Mouse (Mus musculus) WW6 (cell line): ENCODE measurements at regions not wholly inside any gene's neighbourhood (a gene's known extent, or its start where the extent isn't known, plus 50 kb on each side); places are given as distances from the start of the nearest gene placed in this dataset.
"Not testable (repeated sequence)": the region's sequence is repeated elsewhere in the genome, so short reads cannot be mapped to it uniquely, and the experiment has no call there.

Source experiments
- DNase-seq: peaks from one replicate; pipeline ENCODE4 v3.0.0-alpha.2; 2013; ENCODE audit warnings: low read depth, low spot score

DNA sequence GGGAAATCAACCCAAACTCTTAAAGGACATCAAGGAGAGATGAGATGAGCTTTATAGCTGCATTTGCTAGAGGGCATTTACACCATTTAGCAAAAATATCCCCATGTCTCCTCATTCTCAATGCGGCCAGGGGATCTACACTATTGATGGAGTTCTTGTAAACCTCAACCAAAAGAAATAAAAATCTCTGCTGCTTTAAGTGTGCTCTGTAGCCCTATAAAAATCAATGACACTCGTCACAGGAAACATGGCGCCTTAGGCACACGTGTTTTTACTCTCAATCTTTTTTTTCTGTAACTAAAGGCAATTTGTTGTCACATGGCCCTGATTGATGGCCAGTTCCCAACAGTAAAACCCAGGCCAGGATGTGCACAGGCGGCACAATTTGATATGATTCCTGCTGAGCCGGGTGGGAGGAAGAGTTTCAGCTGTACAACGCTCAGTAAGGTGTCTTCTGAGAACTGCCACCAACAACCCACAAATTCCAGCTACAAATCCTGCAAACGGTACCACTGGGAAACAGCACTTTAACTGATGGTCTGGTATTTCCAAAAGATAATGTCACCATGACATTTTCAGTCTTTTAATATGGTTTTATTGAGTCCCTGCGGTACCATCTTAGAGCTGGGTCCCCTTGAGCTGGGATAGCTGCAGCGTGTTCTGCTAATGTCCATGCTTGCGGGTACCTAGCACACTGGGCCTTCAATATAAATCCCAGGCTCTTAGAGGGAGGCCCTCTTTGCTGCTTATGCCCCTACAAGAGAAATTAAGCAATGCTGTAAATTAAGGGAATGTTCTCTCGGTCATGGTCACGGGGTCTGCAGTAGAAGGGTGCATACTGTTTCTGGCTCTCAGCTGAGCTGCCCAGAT, 78.8 kb downstream of the Tpbg start:
- DNase-seq = no peak

DNA sequence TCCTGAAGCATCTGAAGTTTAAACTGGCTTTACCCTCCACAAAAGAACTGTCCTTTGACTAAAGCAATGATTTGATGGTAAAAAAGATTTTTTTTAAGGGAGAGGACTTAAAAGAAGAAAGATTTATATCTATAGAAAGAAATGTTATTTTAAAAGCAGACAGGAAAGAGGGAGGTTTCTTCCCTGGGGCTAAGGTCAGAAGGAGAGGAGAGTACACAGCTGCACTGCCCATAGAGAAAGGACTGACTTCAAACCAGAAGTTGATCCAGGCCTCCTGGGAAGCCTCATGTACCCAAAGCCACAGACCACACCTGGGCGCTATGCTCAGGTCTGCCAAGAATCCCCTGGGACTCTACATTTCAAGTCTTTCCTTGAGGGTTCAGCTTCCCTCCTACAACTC, 83.1 kb downstream of the Tpbg start:
- no peak for DNase-seq

DNA sequence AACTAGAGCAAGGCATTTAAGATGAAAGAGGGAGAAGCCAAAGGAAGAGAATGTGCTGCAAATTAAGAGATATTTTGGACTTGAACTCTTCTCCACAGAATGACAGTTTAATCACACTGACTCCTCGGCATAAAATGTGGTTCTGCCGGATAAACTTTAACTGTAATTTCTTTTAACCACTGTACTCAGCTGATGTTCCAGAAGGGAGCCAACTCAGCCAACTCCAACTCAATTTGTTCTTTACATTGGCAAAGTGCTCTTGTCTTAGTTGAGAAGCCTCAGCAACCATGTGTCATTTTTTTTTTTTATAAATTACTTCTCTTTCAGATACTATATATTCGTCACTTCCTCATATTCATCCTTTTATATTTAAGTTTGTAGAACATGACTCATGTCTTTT, 90.0 kb downstream of the Tpbg start:
- no peak for DNase-seq

DNA sequence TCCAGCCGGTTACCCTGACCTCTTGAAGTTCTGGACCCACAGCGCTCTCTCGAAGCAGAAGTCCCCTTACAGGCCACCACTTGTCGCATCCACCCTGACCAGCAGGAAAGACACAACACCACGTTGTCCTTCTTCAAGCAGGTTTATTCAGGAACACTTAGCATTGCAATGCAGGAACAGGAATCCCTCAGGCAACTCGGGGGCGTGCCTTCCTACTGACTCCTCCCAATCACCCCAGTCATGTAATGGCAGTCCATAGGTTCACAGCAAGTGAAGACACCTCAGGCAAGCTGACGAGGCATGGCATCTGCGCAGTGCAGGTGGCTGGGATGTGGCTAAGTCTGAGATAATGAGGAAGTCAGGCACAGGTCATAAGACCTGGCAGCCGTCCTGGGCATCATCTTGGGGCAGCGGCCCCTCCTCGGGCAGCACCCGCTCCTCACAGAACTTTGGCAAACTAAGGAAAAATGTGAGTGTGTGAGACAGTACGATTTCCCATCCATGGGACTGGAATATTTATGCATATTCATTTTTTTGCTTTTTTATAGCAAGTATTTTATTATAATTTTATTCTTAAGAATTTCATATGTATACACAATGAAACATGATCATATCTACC, 101.0 kb downstream of the Tpbg start:
- not testable (repeated sequence) for DNase-seq

DNA sequence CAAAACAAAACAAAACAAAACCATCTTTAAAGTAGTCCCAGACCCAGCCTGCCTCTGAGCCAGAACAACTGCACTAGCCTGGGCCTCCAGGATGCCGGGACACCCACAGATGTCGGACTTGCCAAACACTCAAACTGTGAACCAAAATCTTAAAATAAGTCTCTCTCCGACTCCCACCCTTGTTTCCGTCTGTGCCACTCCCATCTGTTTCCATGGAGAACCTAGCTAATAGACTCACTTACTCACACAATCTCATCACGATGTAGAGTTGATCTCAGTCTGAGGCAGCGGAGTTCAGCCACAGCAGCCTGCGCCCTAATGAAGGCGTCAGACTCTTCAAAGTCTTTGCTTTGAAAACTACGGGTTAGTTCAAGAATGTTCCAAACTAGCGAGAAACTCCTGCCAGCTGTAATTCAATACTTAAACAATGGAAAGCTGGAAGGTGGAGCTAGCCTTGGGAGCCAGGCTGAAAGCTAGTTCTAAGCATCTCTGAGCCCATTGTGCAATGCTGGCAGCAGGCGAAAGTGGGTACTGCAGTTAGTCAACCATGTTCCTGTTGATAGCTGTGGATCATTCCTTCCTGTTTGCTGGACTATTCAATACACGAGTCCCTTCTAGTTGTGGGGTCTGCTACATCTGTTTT, 106.4 kb downstream of the Tpbg start:
- DNase-seq = peak; percentile 29

DNA sequence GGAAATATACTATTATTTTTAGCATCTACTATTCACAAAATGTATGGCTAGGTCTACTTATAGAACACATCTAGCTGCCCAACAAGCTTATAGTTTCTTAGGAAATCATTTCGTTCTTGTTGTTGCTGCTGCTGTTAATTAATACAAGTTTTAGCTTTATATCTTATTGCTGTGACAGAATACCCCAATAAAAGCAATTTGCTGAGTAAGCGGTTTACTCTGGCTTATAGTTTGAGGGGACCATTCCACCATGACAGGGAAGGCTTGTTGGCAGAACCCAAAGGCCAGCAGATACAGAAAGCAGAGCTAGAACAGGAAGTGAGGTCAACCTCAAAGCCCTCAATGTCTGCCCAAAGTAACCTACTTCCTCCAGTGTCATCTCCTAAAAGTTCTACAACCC, 109.6 kb downstream of the Tpbg start:
- no peak for DNase-seq

DNA sequence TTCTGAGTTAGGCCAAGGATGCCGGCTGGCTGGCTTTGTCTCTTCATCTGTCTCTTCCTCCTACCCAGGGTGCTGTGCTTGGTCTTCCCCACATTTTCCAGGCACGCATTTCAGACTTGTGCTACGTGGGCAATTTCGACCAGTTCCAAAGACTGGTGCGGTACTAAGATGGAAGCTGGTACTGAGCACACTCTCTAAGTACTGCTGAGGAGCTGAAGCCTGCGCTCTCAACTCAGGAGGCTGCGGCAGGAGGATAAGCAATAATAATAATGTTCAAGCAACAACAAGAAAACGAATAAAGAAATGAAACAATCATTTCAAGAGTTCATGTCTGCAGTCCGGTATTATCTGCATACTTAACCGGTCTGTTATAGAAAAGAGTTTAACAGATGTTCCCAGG, 127.9 kb downstream of the Tpbg start:
- no peak for DNase-seq

DNA sequence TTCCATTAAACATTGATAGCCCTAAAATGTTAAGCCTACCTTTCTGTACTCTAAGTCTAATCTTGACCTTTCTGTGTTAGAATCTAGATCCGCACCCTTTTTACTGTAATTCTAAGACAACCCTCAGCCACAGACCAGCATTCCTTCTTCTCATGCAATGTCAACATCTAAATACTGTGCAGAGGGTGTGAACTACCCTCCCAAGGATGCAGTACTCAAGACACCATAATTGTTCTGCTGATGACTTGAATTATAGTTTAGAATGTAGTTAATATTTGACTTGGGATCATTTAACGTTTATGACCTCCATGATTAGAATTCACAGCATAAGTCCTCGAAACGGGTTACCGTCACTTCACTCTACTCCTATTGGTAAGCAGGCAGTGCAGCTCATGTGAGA, 139.2 kb downstream of the Tpbg start:
- DNase-seq = no peak

DNA sequence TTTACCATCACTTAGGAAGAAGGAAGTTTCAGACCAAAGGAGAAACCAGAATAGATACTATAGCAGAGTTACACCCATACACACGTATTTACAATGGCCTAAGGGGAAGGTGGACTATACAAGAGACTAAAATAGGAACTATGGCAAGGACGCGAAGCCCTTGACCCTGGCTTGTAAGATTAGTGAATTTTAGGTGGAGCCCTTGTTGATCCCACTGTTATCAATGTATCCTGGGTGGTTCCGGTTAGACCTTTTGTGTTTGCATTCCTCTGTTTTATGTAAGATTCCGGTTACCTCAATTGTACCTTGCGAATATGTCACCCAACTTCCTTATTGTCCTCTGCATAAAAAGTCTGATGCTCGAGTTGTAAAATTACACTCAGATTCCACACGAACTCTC, 141.3 kb downstream of the Tpbg start:
- DNase-seq = not testable (repeated sequence)

DNA sequence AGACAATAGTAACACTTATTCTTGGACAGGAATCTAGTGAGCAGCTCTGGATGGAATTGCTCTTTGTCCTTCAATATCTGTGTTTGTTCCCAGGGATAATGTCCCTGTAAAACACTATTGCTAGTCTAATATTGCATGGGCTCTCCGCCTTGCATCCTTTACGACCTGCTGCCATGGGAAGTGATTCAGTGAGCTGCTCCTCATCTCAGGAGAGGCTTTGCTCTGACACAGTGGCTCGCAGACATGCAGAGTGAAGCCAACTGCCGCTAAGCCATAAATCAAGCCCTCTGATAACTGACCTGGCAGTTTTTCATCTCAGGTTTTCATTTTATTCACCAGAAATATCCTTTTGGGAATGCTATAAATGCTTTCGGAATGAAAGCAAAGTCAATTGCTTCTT, 143.5 kb downstream of the Tpbg start:
- DNase-seq = no peak

DNA sequence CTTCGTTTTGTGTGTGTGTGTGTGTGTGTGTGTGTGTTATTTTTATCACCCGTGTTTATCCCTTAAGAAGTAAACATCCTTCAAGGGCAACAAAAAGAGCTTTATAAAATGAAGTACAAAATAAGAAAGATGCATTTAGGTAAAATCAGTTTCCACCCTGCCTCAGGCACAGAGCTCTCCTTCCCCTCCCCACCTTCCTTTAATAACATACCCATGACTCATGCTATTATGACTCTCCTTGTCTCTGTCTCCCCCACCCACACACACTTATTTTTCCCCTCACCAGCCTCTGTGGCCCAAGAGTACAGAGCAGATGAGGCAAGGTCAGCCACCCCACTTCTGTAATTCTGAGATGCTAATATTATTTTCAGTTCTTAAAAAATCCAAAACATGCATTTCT, 144.0 kb downstream of the Tpbg start:
- DNase-seq = no peak

DNA sequence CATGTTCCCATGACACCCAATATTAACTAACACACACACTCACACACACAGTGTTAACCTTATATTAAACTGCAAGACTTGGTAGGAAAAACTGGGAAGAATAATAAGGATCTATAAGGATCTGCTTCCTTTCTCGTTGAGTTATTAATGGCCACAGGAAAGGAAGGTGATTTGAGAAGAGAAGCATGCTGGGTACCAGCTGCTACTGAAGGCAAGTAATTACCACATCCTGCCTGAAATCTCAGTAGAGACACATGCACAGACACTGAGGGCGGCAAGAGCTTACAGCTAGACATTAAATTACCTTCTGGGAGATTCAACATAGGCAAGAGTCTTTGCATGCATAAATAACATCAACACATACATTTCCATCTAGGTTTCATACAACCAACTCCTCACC, 160.8 kb downstream of the Tpbg start:
- DNase-seq = no peak

DNA sequence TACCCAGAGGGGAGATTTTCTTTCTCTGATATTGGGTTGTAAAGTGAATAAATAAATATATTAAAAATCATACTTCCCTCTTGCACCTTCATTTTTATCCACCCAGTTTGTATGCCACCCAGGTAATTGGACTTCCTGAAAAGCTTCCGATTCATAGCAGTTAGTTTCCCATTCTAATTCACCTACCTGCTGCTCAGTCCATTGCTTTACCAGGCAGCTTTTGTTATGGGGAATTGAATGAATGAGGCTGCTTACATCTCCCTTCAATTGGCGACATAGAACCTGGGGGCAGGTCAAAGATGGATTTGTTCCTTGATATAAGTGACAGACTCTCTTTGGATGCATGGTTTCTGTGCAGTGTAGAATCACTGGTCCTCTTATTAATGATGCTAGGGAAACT, 169.5 kb downstream of the Tpbg start:
- no peak for DNase-seq

DNA sequence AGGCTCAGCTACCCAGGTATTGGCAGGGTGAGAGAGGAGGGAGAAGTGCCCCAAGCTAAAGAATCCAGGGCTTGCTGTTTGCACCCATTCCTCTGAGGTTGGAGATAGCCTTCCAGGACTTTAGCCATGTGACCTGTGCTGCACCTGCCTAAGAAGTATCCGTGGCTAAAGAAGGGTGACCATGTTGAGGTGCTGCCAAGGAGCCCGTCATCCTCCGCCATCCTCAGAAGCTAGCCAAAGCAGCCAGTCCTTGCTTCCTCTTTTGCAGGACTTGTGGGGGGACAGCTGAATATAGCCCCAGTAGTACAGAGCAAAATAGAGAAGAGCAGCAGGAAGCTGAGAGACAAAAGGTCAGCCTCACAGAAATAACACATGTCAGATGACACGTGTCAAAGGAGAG, 173.7 kb downstream of the Tpbg start:
- DNase-seq = no peak

DNA sequence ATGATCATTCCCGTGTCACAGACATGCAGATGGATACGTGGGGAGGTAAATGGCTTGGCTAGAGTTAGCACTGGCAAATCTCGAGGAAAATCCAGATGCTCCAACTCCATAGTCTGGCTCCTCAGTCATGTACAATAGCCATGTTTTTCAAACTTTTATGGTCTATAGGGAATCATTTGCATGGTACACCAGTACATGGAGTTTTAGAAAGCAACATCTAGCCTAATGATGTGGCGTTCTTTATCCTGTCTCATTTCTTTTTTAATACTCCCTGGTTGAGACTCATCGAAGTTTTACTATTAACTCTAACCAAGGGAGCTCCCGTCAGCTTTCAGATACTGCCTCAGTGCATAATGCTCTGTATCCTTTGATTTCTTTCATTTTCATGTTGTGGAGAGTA, 178.0 kb downstream of the Tpbg start:
- no peak for DNase-seq

DNA sequence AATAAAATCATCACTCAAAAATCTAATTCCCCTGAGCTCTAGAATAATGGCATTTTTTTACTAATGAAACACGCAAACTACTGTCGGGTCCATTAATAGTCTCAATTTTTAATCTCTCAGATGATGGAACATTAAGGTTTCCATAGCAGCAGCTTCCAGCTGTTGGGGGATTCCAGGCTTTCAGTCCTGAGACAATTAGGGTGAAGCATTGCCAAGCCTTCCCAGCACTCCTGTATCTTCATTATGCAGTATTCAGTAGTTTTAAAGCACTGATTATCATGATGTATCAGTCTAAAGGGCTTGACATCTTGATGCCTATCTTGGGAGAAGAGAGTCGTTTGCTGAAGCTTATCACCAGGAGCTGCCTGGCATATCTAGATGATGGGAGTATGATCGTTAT, 178.6 kb downstream of the Tpbg start:
- DNase-seq = no peak

DNA sequence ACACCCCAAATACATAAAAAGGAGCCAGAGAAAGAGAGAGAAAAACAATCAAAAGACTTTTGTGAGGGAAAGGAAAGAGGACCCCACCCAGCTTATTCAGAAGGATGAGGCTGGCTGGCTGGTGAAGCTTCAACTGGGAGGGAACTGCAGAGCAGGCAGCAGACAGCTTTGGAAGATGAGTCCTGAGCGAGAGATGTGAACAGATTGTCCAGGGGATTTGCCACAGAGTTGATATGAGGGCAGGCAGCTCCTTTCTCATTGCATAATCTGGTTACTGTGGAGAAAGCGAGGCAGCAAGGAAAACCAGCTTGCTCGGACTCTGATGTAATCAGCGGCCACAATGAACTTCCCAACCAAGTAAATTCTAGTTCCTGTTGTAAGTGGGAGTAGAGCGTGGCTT, 188.6 kb downstream of the Tpbg start:
- no peak for DNase-seq

DNA sequence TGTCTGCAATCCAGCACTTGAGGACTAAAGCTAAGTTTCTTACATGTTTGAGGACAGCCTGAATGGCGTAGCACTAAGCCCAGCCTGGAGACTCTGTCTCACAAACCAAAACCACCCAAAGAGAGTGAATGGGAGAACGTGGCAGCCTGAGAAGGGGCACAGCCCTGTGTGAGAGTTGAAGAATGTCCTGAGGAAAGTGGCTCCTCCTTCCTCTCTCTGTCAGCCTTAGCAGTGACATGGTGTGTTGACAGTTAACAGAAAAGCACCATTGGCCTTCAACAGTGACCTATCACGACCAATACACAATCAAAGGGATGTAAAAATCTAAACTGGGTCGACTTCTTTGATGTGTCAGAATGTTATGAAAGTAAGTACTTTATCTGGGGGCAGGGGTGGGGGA, 201.9 kb downstream of the Tpbg start:
- DNase-seq = no peak

DNA sequence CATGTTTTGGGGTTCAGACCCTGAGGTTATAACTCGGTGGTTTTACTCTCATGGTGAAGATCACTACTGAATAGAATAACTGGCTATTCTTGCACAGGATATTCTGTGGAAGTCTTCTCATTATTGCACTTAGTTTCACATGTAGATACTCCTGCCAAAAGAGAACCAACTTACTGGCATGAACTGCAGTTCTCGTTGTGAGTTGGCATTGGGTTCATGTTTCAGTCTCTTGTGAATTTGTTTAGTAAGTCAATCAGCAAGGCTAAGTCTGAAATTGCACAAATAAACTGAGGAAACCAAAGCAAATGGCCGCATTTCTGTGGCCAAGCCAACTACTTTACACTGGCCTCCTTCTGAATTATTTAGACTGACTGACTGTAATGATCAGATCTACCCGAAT, 215.9 kb downstream of the Tpbg start:
- DNase-seq = no peak

DNA sequence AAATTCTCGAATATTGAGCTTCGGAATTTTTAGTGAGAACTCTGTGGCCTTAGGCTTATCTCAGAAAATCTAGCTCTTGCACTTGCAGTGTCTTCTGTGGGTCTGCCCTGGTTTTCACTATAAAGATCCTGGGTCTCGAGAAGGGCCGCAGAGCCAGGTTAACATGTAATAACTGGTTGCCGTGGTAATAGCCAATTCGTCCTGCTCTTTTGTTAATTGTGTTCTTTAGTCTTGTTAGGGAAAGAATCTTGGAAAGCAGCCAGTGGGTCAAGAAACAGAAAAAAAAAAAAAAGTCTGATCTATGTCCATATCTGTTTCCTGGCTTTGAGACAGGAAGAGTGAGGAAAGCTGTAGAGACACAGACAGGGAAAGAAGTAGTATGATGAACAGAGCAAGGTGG, 217.9 kb downstream of the Tpbg start:
- no peak for DNase-seq

DNA sequence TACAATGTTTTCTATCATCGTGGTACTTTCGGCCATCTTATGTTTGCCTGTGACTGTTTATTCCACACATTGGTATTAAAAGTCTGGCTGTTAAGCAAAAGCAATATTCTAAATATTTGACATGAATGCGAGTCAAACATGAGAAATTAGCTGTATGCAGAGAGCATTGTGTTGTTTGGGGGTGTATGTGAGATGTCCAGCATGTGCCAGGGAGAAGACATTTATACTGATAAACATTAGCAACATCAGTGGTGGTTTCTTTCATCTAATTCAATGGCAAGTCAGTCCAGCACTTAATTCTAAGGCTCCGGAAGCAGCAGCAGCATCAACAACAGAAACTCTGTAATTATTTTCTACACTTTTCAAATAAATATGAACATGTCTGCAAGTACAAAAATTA, 219.1 kb downstream of the Tpbg start:
- no peak for DNase-seq

DNA sequence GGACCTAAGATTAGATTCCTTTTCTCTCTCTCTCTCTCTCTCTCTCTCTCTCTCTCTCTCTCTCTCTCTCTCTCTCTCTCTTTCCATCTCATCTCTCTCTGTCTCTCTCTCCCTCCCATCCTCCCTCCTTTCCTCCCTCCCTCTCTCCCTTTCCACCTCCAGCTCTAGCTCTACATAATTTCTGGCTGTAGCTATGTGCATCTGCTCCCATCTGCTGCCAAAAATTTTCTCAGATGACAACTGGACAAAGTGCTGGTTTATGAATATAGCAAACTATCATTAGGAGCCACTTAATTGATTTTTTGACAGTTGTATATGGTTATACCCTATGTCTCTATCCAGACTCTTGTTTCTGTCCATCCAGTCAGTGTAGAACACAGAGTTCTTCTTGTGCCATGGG, 237.1 kb downstream of the Tpbg start:
- no peak for DNase-seq

DNA sequence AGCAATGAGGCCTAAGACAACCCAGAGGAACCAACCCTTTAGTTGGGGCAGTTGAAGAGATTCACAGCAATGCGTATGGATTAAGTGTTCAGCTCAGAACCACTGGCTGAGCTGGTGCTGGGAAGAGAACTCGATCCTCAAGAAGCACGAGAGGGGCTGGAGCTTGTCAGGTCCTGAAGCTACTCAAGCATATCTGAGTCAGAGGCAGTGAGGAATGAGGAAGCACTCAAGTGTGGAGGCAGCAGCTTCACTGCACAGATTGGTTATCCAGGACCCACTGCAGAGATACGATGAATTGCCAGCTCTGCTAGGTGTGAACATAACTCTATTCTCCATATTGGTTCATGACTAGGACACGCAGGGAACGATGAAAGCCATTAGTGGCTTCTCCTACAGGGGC, 239.7 kb downstream of the Tpbg start:
- DNase-seq = no peak
